Mouse (Mus musculus) lung, postnatal 0 days (tissue): Measurements from ENCODE around the gene Kalrn.

ENCODE experiments used
- CTCF ChIP-seq: IDR thresholded peaks from 2 replicates; pipeline ENCODE4 v1.5.1; 2016; ENCODE audit warnings: antibody characterized with exemption, mild to moderate bottlenecking
- EP300 ChIP-seq: IDR thresholded peaks from 2 replicates; pipeline ENCODE4 v1.6.1; 2016; ENCODE audit warnings: antibody characterized with exemption, mild to moderate bottlenecking, control low read depth

DNA sequence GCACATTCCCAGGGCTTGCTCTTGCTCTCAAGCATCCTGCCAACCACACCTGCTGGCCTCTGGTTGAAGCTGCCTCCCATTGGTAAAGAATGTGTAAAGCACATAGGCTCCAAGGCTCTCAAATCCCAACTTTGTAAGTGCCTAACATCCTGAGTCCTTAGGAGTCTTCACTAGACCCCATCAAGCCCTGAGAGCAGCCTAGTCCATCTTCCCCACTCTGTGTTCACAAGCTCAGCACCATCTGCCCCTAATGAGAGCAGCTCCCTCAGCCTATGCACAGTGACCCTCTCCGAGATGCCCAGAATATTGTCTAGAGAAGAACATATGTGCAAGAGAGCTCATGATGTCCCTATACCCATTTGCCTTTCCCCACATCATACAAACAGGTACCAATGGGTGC is 78.6 kb downstream of the Kalrn start:
- TF ChIP-seq CTCF (no peak), EP300 (no peak)
